Mouse (Mus musculus) MEL (cell line): ENCODE data around the gene Rnf145.

Experiments used
- EP300 ChIP-seq, 2 experiments: IDR thresholded peaks; 2 replicates each; pipeline ENCODE4 v1.6.1; 2011; ENCODE audit warnings: improper control_type of control experiment in 2 of 2, low read length in 2 of 2, low read depth in 1 of 2, mild to moderate bottlenecking in 1 of 2
- ETS1 ChIP-seq: IDR thresholded peaks from 2 replicates; pipeline ENCODE4 v1.6.1; 2012; ENCODE audit warnings: low read depth, mild to moderate bottlenecking, inconsistent platforms, low read length, improper control_type of control experiment, moderate library complexity

GRCm38 (mm10) chr11:44546250-44546649 lies 27.5 kb downstream of the Rnf145 start:
- TF ChIP-seq ETS1 (no peak), EP300 (IDR thresholded peaks at IDR 0.05; ENCODE audit: low read depth in 1 of 2, low read length in 2 of 2) (no peak)
